Mouse (Mus musculus) Muller cell, postnatal 12 days (primary cell): Measurements from ENCODE around the gene Tomm40l.
A peak's percentile ranks its signal among the peaks of the same experiment; 100 is the strongest.

Source experiments
- DNase-seq: peaks from one replicate; pipeline ENCODE4 v3.0.0-alpha.2; 2015; ENCODE audit errors: inconsistent ontology term

Tomm40l gene

GRCm38 (mm10) chr1:171222238-171223155 is at the start of gene Tomm40l:
Tomm40l (minus strand) TSS chr1:171222514.
- DNase-seq, result peak; percentile 98

- no peak for DNase-seq
These were observed 49.8 kb upstream of the Tomm40l start for GRCm38 (mm10) chr1:171272086-171272485.

GRCm38 (mm10) chr1:171271622-171272021 is 49.3 kb upstream of the Tomm40l start:
- no peak for DNase-seq

- no peak for DNase-seq
These were observed 48.9 kb upstream of the Tomm40l start for GRCm38 (mm10) chr1:171271196-171271595.

GRCm38 (mm10) chr1:171270573-171270900 is 48.2 kb upstream of the Tomm40l start:
- DNase-seq, result peak; percentile 16

- DNase-seq, result peak; percentile 92
These were observed 47.7 kb upstream of the Tomm40l start, which contains the start of gene B4galt3 for GRCm38 (mm10) chr1:171269848-171270572. B4galt3 (plus strand) TSS chr1:171270328.

GRCm38 (mm10) chr1:171268341-171268740 is 46.0 kb upstream of the Tomm40l start:
- DNase-seq, result no peak

- no peak for DNase-seq
These were observed 43.8 kb upstream of the Tomm40l start for GRCm38 (mm10) chr1:171265971-171266744.

- no peak for DNase-seq
These were observed 41.5 kb upstream of the Tomm40l start for GRCm38 (mm10) chr1:171263666-171264461.

GRCm38 (mm10) chr1:171263185-171263611 is 40.9 kb upstream of the Tomm40l start:
- DNase-seq, result peak; percentile 93

- peak; percentile 93 for DNase-seq
These were observed 40.3 kb upstream of the Tomm40l start for GRCm38 (mm10) chr1:171262594-171263130.

- DNase-seq, result no peak
These were observed 38.0 kb upstream of the Tomm40l start for GRCm38 (mm10) chr1:171260316-171260715.

GRCm38 (mm10) chr1:171258921-171259320 is 36.6 kb upstream of the Tomm40l start:
- no peak for DNase-seq

- no peak for DNase-seq
These were observed 35.5 kb upstream of the Tomm40l start for GRCm38 (mm10) chr1:171257781-171258180.

- DNase-seq, result no peak
These were observed 34.7 kb upstream of the Tomm40l start for GRCm38 (mm10) chr1:171256937-171257548.

- no peak for DNase-seq
These were observed 33.9 kb upstream of the Tomm40l start for GRCm38 (mm10) chr1:171256095-171256818.

GRCm38 (mm10) chr1:171252415-171252814 is 30.1 kb upstream of the Tomm40l start:
- no peak for DNase-seq

GRCm38 (mm10) chr1:171251594-171252324 is 29.4 kb upstream of the Tomm40l start:
- DNase-seq, result peak; percentile 84
